Mouse (Mus musculus) CD4-positive helper T cell, adult 2 months (primary cell): ENCODE results near the gene Pax7.

Experiments used
- DNase-seq: peaks from one replicate; pipeline ENCODE4 v3.0.0-alpha.2; 2012; ENCODE audit warnings: low read depth, missing footprints, low spot score

Gene Pax7

DNA sequence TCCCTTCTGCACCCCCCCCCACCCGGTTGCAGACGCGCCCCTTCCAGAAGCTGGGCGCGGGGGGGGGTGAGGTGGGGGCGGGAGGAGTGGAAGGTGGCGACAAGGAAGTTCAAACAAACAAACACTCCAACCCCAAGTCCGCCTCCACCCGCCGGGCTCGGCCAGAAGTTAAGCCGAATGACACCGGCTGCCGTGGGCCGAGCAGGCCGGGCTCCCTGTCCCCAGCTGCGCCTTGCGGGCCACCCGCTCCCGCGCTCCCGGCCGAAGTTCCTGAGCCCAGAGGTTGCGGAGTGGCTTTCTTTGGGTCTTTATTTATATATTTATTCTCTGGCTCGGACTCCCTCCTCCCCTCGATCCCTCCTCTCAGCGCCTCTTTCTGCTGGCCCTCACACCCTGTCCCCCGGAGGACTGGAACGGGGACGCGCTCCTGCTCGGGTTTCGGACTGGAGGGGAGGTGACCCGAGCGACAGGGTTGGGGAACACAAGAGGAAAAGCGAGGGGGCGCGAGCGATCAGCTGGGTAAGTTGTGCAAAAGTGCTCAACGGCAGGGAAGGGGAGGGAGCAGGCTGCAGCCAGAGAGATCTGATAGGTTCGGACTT lies at the start of gene Pax7:
TSS of gene Pax7 (minus strand) at position 493 of the 599 bp plus-strand sequence.
- DNase-seq = no peak

DNA sequence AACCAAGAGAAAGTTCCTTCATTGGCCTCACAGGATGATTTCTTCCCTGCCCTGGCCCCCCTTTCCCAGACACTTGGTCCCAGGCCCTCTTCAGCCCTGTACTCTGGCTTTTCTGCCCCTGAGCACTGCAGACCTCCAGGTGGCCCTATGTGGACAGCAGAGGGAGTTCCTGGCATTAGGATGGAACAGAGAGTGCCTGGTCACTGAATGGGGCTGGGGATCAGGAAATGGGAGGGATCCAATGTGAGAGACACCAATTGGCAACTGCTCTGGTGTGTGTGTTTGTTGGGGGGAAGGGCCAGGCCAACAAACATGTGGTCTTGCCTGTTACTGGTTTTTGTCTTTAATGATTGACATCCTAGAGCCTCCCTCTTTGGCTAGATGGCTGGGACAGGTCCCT lies 48.5 kb upstream of the Pax7 start:
- DNase-seq = no peak

DNA sequence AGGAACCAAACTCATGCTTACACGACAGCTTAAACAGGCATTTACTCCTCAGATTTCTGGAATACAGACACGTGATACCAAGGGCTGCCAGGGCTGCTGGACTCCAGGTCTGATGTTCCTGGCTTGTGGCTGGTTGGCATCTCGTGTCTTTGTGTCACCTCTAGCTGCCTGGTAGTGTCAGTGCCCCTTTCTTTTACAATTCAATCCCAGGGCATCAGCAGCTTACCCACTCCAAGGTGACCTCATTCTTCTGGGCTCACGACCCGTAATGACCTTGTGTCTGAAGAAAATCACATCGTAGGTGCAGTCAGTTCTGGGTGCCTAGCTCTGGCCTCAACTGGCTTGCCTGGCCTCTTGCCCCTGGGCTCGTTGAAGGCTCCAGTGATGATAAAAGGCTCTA lies 46.0 kb upstream of the Pax7 start:
- DNase-seq = no peak

DNA sequence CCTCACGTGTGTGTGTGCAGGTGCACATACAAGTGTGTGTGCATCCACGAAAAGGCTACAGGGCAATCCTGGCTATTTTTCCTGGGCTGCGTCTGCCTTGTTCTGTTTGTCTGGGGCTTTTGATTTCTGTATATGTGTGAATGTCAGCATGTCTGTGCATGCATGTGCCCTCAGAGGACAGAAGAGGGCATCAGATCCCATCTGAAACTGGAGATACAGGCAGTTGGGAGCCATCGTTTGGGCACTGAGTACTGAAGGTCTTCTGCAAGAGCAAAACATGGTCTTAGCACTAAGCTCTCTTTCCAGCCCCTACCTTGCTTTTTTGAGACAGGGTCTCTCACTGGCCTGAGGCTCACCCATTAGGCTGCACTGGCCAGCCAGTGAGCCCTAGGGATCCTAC lies 45.1 kb upstream of the Pax7 start:
- no peak for DNase-seq

DNA sequence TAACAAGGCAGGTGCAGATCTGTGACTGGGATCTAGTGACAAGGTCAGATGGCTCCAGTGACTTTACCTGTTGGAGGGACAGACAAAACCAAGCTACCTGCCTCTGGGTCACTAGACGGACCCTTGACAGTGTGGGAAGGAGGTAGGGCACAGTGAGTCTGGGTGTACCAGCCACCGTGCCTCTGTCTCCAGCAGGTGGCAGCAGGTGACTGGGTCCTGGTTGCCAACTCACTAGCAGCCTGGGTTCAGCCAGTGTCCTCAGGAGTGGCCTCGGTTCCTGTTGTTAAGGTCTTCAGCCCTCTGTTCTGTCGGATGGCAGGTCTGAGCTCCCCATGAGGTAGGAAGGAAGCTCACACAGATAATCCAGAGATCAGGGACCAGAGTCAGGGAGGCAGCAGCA lies 43.9 kb upstream of the Pax7 start:
- DNase-seq = no peak

DNA sequence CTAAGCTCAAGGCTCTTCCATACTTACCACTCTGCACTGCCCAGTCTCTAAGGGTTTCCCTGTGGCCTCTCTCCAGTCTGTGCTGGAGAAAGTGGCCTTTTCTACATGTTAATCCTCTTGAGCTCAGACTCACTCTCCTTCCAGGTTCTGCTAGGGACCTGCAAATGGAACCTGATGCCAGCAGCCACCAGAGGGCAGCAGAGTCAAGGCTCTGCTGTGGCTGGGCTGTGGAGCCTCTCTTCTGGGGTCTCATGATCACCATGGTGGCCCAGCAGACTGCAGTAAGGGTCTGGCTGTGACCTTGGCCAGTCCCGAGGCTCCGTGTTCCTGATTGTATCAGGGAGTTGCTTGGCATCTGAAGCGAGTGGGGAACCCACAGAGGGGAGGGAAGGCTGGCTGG lies 39.3 kb upstream of the Pax7 start:
- peak; percentile 27 for DNase-seq

DNA sequence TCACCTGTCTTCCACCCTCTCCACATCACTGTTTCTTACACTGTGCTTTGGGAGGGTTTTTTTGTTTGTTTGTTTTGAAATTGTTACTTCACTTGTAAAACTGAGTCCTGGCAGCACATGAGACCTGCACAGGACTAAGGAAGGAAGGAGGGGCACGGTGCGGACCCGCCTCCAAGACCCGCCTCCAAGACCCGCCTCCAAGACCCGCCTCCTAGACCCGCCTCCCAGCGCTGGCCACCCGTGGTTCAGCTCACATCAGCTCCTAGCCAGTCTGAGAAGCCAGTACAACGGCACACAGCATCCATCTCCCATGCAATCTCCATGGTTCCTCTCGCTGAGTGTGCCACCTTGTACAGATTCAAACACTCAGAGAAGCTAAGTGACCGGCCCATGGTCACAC lies 38.4 kb upstream of the Pax7 start:
- DNase-seq = no peak

DNA sequence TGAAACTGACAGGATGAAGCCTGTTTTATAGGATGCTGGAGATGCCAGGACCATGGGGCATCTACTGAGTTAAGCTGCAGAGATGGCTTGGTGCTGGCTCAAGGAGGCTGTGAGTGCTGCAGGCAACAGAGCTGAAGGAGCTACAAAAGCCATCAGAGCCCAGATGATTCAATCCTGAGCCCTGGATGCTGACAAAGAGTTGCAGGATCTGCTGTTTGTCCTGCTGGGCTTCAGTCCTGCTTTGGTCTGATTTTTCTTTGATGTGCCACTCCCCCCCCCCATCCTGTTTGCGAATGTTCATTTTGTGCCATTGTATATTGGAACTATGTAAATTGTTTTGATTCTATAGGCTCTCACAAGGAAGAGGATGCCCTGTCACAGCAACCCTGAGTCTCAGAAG lies 29.9 kb upstream of the Pax7 start:
- no peak for DNase-seq

DNA sequence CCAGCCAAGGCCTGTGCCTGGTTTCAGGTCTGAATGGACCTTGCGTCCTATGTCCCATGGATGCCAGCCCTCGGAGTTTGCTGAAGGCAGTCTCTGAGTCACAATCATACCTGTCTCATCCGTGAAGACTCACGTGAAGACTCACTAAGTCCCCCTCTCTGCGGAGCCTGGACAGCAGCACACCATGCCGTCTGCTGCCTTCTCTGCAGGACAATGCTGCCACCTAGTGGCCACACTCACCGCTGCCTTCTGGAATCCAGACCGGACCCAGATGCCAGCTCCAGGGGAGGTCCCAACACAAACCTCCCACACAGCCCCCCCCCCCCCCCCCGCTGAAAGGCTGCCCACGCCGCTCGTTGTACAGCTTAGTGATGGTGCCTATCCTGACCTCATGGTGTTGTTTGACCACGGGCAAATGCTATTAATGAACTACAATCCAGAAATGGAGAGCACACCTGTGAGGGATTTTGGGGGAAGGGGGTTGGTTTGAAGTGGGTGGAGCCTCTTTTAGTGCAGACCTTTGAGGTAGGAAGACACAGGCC lies 25.4 kb upstream of the Pax7 start:
- peak; percentile 72 for DNase-seq

DNA sequence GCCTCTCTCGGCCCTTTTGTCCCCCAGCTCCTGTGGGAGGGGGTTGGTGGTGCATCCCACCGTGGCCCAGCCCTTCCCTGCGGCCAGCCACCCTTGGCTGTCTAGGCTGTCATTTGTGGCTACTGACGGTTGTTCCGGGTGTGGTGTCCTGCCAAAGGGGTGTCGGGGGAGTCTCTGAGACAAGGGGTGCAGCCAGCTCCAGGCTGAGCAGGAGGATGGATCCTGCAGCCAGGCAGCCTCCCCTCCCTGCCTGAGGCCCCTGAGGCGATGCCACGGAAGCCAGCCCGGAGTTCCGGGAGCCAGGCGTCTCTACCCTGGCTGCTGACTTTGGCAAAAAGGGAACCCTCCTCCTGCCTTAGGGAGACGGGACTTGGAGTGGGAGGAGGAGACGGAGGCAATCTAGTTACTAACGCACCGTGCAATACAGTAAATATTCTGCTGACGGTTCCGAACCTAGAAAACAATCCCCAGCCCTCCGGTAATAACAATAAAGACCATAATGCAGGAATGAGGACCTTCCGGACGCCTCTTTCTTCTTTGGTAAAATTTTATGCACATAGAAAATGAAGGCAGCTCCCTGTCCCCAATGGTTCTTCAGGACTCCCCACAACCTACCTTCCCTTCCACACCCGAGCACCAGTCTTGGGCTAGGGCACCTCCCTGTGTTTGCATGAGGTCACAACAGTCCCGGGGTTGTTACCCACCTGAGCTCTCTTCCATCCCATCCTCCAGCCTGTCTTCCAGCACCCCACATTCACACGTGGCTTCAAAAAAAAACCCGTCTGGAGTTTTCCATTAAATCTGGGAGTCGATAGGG lies 19.1 kb upstream of the Pax7 start:
- DNase-seq = no peak

DNA sequence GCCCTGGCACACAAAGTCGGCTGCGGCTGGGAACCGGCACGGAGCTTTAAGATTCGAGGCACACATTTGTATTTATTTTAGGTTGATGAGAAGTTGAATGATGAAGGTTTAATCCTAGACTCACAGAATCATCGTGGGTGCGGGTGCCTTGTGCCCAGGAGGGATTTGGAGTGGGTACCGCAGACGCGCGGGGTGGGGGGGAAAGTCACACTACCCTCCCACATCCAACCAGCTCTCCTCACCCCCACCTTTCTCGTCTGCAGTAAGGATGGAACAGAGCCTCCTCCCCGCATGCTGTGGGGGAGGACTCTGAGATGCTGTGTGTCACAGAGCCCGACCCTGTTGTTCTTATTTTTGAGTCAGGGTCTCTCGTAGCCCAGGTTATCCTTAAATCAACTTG lies 18.1 kb upstream of the Pax7 start:
- no peak for DNase-seq

DNA sequence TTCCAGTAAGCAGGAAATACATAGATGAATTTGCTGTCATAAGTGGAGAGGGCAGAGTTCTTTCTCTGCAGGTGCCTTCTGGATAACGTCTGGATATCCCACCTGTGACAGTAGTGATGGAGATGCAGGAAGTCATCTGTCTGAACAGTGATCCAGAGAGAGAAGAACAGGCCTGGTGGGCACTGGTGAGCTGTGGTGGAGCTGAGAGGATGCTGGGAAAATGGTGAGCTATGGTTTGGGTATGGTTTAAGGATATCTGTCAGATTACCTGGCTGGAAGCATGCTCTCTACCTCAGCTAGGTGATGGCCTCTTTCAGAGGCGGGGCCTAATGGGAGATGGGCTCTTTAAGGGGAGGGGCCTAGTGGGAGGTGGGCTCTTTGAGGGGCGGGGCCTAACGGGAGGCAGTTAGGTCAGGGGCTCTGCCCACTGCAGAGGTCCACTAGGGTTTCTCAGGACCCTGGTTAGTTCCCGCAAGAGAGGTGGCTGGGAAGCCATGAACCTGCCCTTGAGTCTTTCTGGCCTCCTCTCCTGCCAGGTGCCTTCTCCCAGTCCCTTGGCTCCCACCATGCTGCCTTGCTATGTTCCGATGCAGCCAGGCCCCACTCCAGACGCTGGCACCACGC lies 17.3 kb upstream of the Pax7 start:
- no peak for DNase-seq

DNA sequence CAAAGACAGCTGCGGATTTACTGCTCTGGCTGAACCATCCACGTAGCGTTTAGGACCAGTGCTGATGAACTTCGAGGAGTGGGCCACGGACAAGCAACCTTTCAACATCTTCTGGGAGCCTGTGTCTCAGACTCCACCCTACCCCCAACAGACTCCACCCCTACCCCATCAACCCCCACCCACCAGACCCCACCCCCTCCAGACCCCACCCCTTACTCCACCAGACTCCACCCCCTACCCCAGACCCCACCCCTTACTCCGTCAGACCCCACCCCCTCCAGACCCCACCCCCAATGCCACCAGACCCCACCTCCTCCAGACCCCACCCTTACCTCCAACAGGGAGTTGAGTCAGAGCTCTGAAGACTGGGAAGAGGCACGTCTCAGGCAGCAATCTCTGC lies 10.1 kb upstream of the Pax7 start:
- DNase-seq = no peak

DNA sequence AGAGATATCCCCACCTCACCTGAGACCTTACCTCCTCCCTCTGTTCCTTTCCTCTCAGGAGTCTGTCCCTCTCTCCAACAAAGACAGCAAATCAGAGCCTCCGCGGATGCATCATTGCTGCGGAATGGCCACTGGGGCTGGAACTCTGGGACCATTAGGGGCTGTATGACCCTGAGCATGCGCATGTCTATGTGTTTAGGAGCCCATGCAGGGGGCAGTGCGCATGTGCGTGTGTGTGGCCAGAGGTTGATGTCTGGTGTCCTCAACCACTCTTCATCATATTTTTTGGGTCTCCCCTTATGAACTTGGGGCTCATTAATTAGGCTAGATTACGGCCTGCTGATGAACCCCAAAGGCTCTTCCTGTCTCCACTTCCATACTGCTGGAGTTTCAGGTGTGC lies 9.6 kb upstream of the Pax7 start:
- DNase-seq = no peak

DNA sequence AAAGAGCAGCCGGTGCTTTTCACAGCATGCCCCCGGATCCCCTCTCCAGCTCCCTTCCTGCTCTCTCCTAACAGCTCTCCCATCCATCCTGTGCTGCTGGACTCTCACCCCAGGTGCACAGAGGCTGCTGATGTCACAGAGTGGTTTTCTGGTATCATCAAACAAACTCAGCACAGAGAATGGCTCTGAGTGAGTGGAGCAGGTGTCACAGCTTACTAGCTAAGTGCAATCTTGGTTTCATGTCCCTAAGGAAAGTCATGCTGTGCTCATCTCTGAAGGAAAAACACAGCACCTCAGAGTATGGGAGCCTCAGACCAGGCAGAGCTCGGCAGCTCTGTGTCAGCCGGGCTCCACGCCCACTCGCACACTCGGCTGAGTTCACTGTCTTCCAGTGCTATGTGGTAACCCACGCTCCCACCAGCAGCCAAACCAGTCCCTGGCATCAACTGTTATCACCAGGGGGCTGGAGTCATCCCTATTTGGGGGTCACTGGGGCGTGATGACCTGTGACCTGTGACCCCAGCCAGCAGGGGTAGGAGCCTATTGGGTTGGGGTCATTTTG lies 7.7 kb upstream of the Pax7 start:
- DNase-seq = no peak

DNA sequence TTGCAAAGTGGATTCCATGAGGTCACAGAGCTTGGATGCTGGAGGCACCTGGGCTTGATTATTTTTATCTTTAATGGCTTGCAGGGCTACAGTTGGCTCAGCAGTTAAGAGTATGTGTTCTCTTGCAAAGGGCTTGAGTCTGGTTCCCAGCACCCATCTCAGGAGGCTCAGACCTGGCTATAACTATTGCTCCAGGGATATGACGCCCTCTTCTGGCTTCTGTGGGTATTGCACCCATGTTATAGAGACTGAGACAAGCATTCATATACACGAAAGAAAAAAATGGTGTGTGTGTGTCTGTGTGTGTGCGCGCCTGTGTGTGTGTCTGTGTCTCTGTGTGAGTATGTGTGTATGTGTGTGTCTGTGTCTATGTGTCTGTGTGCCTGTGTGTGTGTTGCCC lies 7.1 kb upstream of the Pax7 start:
- no peak for DNase-seq

DNA sequence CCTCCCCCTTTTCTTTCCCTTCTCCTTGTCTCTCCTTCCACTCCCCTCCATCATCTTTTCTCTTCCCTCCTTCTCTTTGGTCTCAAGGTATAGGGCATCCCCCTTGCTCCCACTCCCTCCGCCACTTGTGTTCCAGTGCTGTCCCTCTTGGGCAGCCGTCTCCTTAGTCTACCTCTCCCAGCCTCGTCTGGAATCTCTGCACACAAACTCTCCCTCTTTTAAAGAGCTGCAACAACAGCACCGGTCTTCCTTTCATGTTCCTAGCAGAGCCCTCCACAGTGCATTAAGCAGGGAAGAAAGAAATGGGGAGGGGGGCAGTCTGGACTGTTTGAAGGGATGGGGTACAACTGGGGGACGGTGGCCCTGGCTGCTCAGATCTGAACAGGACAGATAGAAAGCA lies 3.4 kb upstream of the Pax7 start:
- DNase-seq = no peak

DNA sequence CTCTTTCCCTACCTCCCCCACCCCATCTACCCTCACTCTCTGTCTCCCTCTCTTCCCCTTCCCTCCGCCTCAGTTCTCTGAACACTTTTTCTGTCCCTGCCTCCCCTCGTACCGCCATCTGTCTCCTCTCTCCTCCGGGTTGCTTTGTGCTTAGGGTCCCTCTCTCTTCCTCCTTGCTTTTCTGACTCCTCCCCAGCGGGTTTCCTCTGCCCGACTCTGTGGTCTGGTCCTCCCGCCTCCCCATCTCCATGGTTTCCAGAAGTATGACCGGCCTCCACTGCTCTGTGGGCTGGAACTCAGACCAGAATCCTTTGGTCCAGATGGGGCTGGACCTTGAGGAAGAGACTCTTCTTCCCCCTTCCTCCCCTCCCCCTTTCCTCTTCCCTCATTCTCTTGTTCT lies 2.9 kb upstream of the Pax7 start:
- DNase-seq = no peak

DNA sequence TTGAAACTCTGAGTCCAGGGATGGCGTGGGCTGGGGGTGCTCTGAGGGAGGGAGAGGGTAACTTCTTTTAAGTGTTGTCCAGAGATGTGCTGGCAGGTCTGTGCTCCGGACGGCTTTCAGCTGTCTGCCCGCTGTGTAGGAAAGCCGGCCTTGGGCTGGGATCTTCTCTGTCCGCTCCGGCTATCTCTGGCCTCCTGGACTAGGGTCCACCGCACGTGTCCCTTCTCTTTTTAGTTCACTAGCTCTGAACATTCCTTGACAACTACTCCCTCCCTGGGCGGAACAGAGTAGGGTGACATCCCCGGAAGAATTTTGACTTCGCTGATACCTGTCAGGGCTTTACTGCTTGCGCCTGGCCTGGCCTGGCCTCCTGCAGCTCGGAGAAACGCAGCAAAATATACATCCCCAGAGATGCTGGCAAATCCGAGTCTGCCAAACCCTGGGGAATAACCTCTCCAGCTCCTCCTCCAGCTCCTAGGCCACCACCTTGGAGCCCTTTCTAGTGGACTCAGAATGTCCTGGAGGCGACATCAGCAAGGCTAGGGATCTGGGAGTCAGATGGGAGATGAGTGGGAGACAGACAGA lies 581 bp upstream of the Pax7 start:
- DNase-seq = no peak

DNA sequence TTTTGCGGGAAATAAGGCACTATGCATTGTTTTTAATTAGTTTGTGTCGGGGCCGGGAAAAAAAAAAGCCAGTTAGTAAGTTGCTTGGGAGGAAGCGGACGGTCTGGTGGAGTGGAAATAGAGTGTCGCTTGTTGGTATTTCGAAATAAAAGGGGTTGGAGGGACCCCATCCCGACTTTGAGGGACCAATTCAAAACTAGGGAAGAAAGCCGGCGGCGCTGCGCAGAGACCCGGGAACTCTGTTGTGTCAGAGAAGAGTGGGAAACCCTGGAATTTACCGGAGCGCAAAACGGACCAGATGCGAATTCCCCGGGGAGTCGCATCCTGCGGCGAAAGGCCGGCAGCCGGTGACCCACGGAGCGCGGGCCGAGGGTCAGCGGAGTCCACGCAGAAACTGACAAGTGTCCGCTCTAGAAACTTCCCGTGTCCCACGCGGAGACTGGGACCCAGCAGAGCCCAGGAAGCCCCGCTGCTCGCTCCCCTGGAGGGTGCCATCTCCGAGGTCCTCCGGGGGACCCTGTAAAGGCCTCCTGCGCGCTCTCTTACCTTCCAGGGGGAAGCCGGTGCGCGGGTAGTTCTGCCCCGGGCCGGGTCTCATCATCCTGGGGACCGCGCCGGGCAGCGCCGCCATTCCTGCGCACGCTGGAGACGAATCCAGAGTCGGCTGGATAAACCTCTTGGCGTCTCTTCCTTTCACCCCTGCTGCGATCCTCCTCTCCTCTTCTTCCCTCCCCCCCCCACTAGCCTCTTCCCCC lies 870 bp downstream of the Pax7 start:
- DNase-seq = no peak

DNA sequence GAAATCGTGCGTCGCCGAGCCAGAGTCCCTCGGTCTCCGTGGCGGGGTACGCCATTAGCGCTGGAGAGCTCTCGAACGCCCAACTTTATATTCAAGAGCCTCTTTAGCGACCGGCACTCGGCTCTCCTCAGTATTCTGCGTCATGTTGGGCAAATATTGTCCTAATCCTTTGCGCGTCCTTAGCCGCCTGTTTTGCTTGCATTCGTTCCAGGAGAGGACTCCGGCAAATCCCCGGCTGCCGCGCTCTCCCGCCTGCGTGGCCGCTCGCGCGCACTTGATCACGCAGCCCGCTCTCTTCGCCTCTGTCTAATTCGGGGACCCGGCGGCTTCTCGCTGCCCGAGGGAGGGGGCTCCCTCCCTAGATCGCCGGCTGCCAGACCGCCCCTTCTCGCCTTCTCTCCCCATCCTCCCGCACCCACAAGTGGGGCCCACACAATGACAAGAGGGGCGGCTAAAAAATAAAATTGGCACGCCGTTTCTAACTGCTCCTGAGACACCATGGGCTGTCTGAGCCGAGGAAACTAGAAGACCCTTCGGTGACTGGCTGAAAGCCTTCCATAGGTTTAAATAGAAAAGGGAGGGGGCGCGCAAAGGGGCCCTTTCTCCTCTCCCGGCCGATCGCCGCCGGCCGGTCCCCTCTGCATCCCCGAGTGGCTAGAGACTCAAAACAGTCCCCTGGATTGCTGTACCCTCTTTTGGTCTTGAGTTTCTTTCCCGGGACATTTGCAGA lies 1.7 kb downstream of the Pax7 start:
- DNase-seq = no peak
